Mouse (Mus musculus): ENCODE data around the gene Eif2ak2.

Gene Eif2ak2

GRCm38 (mm10) chr17:78882401-78883112, at the start of gene Eif2ak2:
Gene Eif2ak2, minus strand, starts transcription at chr17:78882573.
- DNase-seq, result peak; percentile 36

DNA sequence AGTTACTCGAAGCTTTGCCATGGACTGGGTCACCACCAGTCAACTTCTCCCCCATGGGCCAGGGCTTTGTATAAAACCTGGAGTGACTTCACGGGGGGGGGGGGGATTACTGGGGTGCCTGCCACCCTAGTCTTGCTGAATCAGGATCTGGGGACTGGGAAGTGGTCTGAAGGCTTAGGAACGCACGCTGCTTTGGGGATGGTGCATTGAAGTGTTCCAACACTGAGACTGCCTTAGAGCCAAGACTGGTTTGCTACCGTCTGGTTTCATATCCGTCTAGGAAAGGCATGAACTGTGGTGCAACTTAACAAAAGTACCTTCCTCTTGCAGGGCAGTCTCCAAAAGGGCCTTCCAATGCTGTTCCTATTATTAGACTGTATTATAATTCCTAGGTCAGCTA, 35.3 kb upstream of the Eif2ak2 start:
- peak; percentile 71 for DNase-seq

DNA sequence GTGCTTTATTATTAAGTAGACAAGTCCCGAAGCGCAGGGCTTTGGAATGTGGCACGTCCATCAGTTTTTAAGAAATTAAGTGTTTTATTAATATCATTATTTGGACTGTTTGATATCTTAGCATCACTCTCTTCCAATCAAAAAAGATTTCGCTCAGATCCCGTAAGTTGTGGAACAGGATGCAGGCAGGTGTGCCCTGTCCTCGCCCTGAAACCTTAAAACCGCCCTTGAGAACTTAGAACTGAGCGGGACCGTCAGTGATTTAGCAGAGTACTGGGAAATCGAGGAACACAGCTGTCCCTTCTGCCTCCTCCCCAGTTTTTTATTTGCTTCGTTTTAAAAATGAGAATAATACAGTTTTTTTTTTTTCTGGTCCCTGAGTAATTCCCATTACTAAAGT, 34.5 kb upstream of the Eif2ak2 start:
- no peak for DNase-seq

- peak; percentile 93 for DNase-seq
Observed at GRCm38 (mm10) chr17:78916369-78916813, 34.0 kb upstream of the Eif2ak2 start, which contains the start of gene Cebpzos. Gene Cebpzos, plus strand, starts transcription at chr17:78916500.

DNA sequence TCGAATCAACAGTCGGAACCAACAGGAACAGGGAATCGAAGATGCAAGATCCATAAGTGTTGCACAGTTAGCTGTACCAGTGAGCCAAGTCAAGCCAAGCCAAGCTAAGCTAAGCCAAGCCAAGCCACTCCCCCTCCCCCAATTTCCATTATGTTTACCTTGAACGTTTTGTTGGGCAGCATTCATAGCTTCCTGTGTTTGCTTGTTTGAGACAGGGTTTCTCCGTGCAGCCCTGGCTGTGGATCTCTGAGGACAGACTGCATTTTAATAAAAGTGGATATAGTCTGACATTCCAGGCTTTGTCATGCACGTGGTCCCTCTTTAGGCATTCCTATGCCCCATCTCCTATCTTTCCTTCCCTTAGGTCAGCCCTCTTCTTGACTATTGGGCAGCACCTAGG, 33.4 kb upstream of the Eif2ak2 start:
- DNase-seq, result no peak

GRCm38 (mm10) chr17:78913921-78914320, 31.5 kb upstream of the Eif2ak2 start:
- no peak for DNase-seq

DNA sequence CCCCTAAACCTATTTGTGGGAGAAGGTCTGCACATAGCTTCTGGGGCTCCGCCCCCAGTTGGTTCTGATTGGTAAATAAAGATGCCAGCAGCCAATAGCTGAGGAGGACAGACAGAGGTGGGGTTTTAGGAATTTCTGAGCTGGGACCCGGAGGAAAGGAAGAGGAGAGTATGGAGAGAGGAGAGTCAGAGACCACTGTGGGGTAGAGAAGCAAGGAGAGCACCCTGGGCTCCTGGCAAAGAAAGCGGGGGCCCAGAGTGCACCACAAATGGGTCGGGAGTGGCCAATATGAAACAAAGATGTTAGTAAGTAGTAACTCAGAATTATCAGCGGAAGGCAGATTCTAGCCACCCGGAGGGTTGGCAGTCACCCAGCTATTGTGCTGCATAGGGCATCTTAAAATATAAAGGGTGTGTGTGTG, 30.5 kb upstream of the Eif2ak2 start:
- peak; percentile 34 for DNase-seq

DNA sequence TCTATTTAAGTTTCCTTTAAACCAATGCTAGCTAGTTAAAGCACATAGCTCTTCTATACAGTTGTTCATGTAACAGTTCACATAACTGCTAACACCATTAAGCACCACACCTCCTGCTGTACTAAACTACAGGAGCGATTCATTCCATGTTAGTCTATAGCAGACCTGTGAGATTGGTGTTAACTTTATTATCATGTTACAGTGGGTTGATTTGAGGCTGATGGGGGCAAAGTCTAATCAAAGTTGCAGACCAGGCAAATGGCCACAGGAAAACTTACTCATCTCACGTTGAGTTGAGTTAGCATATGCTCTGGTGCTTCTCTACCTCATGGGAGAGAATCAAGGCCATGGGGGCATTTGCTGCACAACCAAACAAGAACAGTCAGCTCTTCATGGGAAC, 27.0 kb upstream of the Eif2ak2 start:
- no peak for DNase-seq

- no peak for DNase-seq
Observed at GRCm38 (mm10) chr17:78906892-78907291, 24.5 kb upstream of the Eif2ak2 start, which contains the start of gene Sult6b1. Gene Sult6b1, minus strand, starts transcription at chr17:78906992.

DNA sequence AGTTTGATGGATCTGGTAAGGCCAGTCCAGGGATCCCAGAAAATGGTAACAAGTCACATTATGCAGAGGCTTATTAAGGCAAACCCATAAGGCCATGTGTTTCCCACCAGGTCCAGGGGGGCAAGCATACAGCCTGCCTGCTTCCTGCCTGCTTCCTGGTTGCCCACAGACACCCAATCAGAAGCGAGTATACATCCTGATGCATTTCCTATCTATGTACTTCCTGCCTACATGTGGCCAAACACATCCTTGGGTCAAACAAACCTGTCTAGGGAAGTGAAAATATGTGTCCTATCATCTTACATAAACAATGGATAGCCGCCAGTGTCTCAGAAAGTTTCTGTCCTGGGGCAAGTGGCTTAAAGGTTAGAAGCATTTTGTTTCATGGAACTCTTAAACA, 20.8 kb upstream of the Eif2ak2 start:
- no peak for DNase-seq

DNA sequence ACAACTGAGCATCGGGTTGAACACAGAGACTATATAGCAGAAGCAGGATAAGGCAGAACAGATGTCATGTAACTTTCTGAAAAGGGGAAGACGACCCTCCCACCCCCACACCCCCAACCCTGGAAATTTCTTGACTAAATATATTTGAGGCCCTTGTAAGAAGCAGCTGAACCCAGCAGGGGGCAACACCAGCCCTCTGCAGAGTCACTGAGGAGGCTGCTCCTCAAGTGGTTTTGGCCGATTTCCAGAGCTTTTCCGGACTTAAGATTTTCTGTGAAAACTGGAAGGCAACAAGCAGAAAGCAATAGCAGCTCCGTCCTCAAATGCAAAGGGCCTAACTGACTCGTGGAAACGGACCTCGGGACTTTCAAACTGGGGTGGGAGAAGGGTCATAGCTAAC, 13.0 kb upstream of the Eif2ak2 start:
- peak; percentile 36 for DNase-seq

GRCm38 (mm10) chr17:78894991-78895390, 12.6 kb upstream of the Eif2ak2 start:
- DNase-seq, result no peak

DNA sequence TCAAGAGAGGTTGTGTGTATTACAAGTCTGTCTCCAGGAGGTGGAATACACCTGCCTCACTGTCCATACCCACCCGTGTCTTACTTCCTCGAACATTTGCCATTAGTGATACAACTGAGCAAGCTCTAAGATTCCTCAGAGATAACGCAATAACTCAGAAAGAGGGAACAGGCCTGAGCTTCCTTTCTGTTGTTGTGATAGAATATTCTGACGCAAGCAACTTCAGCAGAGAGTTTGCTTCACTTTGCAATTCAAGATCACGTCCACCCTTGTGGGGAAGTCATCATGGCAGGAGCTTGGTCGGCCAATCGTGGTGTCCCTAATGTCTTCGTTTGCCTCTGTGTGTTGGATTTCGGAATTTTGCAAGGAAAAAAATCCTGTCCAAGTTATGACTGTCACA, 8.6 kb upstream of the Eif2ak2 start:
- no peak for DNase-seq

- DNase-seq, result no peak
Observed at GRCm38 (mm10) chr17:78889184-78889583, 6.8 kb upstream of the Eif2ak2 start.

- DNase-seq, result no peak
Observed at GRCm38 (mm10) chr17:78888554-78888953, 6.2 kb upstream of the Eif2ak2 start.

DNA sequence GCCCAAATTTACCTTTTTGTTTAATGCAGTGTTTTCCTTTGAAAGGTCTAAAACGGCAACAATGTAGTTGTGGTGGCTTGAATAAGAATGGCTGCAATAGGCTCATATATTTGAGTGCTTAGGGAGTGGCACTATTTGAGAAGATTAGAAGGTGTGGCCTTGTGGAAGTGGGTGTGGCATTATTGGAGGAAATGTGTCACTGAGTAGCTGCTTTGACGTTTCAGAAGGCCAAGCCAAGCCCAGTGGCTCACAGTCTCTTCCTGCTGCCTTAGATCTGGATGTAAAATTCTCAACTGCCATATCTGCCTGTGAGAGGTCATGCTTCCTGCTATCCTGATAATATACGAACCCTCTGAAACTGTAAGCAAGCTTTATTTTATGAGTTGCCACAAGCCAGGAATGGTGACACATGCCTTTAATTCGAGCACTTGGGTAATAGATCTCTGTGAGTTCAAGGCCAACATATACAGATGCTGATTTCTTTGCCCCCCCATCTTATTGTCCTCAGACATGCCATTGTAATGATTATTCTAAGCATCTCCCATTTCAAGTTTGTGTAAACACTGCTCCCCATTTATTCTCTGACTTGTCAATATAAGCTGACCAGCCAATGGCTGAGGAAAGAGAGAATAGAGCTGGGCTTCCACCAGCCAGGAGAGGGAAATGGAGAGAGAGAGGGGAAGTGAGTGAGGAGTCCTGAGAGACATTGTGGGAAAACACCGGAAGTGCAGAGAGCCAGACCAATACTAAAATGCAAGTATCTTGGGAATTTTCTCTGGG, 3.1 kb upstream of the Eif2ak2 start:
- DNase-seq, result no peak

DNA sequence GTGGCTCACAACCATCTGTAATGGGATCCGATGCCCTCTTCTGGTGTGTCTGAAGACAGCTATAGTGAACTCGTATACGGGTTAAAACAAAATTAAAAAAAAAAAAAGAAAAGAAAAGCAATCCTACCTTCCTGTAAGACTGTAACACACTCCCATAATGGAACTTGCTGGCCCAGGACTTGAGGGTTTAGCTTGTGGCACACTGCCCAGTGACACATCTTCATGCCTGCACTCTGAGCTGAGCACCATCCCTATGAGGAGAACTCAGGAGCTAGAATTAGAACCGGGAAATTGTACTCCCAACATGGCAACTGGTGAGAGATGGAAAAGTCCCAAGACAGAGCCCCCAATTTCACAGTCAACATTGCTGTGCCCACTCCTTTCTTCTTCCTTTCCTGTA, 918 bp upstream of the Eif2ak2 start:
- no peak for DNase-seq

- no peak for DNase-seq
Observed at GRCm38 (mm10) chr17:78881878-78882304, 482 bp downstream of the Eif2ak2 start.

DNA sequence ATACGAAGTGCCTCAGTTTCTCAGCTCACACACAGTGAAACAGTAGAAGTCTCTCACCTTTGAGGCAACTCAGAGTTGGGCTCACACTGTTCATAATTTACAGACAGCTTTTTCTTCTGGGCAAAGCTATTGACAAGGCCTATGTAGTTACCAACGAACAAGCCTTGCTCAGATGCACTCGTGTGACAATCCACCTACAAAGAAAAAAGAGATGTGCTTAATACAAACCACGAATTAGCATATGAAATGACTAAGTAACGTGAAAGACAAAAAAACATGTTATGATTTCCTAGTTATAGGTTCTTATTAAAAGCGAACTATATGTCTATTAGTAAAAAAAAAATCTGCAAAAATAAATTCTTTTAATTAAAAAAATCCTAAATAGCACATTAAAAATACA, 8.5 kb downstream of the Eif2ak2 start:
- no peak for DNase-seq

- DNase-seq, result no peak
Observed at GRCm38 (mm10) chr17:78856243-78856642, 26.1 kb downstream of the Eif2ak2 start.

GRCm38 (mm10) chr17:78842271-78842928, 40.0 kb downstream of the Eif2ak2 start:
- no peak for DNase-seq

DNA sequence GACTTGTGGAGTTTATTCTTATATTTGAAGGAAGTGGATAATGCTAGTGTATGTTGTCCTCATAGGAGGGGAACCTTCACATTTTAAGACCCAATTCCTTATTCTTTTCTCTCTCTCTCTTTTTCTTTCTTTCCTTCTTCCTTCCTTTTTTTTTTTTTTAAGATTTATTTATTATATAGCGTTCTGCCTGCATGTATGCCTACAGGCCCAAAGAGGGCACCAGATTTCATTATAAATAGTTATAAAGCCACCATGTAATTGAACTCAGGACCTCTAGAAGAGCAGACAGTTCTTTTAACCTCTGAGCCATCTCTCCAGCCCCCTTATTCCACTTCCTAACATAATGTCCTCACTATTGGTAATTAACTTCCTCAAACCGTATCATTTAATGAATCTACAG, 46.3 kb downstream of the Eif2ak2 start:
- DNase-seq, result no peak

Measured in layer of hippocampus, adult 9-11 months (tissue).